Mouse (Mus musculus) hindbrain, embryonic 14.5 days (tissue): ENCODE measurements at regions not wholly inside any gene's neighbourhood (a gene's known extent, or its start where the extent isn't known, plus 50 kb on each side); places are given as distances from the start of the nearest gene placed in this dataset.

Experiments used
- ATAC-seq: fragments of 200-750 bp; cut with Nextera tagmentation; 2 replicates; pipeline ENCODE4 v1.8.0; 2017; ENCODE audit warnings: moderate number of reproducible peaks, mild to moderate bottlenecking, moderate TSS enrichment, moderate library complexity; ENCODE audit not compliant: low FRiP score
- DNase-seq: peaks from one replicate; pipeline ENCODE4 v3.0.0-alpha.2; 2015; ENCODE audit warnings: low spot score
- H3K27ac ChIP-seq: fragments of 300-500 bp; sonication (generic); 2 replicates; pipeline ENCODE4 v1.5.1; 2014; ENCODE audit warnings: mild to moderate bottlenecking, moderate library complexity
- H3K27me3 ChIP-seq: fragments of 300-500 bp; sonication (generic); 2 replicates; pipeline ENCODE4 v1.6.1; 2014; ENCODE audit warnings: mild to moderate bottlenecking, low read length, mixed read lengths; ENCODE audit not compliant: control insufficient read depth, insufficient read depth
- H3K36me3 ChIP-seq: fragments of 300-500 bp; sonication (generic); replicated peaks from 2 replicates; pipeline ENCODE4 v1.6.1; 2014; ENCODE audit not compliant: control insufficient read depth, insufficient read depth
- H3K4me1 ChIP-seq: fragments of 300-500 bp; sonication (generic); replicated peaks from 2 replicates; pipeline ENCODE4 v1.6.1; 2014; ENCODE audit warnings: antibody characterized with exemption, low read length, mixed read lengths; ENCODE audit not compliant: control insufficient read depth, insufficient read depth
- H3K4me2 ChIP-seq: fragments of 300-500 bp; sonication (generic); replicated peaks from 2 replicates; pipeline ENCODE4 v1.6.1; 2014; ENCODE audit warnings: mild to moderate bottlenecking, moderate library complexity
- H3K4me3 ChIP-seq: fragments of 300-500 bp; sonication (generic); replicated peaks from 2 replicates; pipeline ENCODE4 v1.5.1; 2014; ENCODE audit warnings: mild to moderate bottlenecking, low read length
- H3K9ac ChIP-seq: fragments of 300-500 bp; sonication (generic); 2 replicates; pipeline ENCODE4 v1.6.1; 2014
- H3K9me3 ChIP-seq: fragments of 300-500 bp; sonication (generic); 2 replicates; pipeline ENCODE4 v1.6.1; 2016; ENCODE audit warnings: low read length; ENCODE audit not compliant: control insufficient read depth
- WGBS: fragments of 180-500 bp; shearing (Covaris S2); extraction: QIAGEN DNeasy Blood & Tissue Kit; methylation state at CpG from one replicate; pipeline ENCODE4 v1.1.7; 2014; 5-methylcytosine and 5-hydroxymethylcytosine counted together

DNA sequence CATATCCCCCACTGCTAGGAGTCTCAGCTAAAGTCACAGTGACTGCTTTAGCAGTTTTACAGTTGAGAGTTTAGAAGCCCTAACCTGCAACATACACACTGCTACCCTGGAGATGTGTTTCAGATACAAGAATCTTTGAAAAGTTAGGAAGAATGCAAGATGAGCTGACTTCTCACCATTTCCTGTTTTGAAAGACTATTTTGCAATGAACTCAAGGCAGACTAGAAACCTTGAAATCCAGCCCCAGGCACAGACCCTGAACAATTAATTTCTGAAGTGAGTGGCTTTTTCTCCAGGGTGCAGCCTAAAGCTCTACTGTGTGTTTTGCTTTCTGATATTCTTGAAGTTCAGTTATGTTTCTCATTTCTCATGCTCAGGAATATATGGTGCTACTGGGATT, 440.6 kb downstream of the Nebl start:
- Histone ChIP-seq H3K27ac (no peak overlapping the region), H3K27me3 (no peaks in the 10 kb centered on the region), H3K4me1 (no peaks in the 10 kb centered on the region), H3K4me2 (no peak overlapping the region), H3K9me3 (no peaks in the 10 kb centered on the region), H3K9ac (no peak overlapping the region), H3K4me3 (no peak overlapping the region), H3K36me3 (no peaks in the 10 kb centered on the region)
- DNase-seq (no peak), ATAC-seq (no peak)

DNA sequence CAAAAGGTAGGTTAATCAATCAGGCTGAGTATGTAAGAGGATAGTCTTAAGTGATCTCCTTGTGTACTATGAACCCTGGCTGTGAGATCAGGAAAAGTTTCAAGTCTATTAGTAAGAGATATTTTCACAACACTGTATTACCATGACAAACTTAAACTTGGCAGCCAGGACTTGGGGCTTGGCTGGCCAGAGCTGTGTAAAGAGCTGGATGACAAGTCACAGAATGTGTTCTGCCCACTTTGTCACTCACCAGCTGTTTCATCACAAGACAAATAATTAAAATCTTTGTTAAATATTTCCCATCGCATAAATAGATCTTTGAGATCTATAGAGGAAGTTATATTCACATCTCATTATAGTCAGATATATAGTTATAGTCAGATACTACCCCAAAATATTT, 443.7 kb downstream of the Nebl start:
- Histone ChIP-seq H3K27ac (no peak overlapping the region), H3K36me3 (no peaks in the 10 kb centered on the region), H3K9me3 (no peaks in the 10 kb centered on the region), H3K4me1 (no peaks in the 10 kb centered on the region), H3K27me3 (no peaks in the 10 kb centered on the region), H3K4me3 (no peak overlapping the region), H3K9ac (no peak overlapping the region), H3K4me2 (no peak overlapping the region)
- no peak for DNase-seq
- 81% methylated on average over 1 of the region's 1 CpGs for WGBS
- ATAC-seq = no peak

DNA sequence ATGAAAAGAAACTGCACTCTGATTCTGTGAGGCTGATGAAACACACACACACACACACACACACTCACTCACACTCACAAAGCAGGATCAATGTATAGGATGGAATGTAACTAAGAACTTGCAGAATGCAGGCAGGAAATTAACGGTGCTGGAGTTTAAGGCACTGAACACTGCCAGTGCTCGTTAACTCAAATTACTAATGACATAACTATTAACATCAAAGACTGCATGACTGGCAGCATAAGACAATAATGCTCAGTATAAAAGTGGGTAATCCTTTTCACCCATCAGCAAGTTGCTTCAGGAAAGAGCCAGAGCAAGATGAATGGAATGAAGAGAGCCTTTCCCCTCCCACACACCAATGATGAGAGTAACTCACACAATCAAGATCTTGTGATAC, 481.3 kb downstream of the Nebl start:
- H3K36me3 ChIP-seq = no peaks in the 10 kb centered on the region
- WGBS = 72% methylated on average over 2 of the region's 2 CpGs
- H3K27me3 ChIP-seq = no peaks in the 10 kb centered on the region
- H3K9ac ChIP-seq = no peak overlapping the region
- no peak overlapping the region for H3K27ac ChIP-seq
- no peaks in the 10 kb centered on the region for H3K4me1 ChIP-seq
- ATAC-seq (no peak), DNase-seq (no peak)
- no peak overlapping the region for H3K4me2 ChIP-seq
- H3K4me3 ChIP-seq = no peak overlapping the region
- no peaks in the 10 kb centered on the region for H3K9me3 ChIP-seq

DNA sequence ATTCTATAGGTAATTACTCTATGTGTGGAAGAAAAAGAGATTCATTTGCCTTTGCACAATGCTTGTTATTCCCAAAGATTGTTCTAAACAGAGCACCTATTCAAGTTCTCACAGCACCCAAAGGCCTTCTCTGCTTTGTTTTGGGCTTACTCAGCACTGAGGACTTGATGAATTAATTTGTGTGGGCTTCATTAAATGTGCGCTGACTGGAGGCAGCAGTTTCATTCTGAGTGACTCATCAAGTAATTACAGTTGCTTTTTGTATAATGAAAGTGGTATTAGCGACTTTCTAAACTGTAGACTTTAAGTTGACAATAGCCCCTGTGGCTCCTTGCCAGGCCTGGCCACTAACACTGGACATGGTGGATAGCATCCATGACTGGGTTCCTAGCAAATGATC, 485.4 kb downstream of the Nebl start:
- Histone ChIP-seq H3K4me2 (no peak overlapping the region), H3K27me3 (no peaks in the 10 kb centered on the region), H3K9ac (no peak overlapping the region), H3K4me1 (no peaks in the 10 kb centered on the region), H3K27ac (no peak overlapping the region), H3K9me3 (no peaks in the 10 kb centered on the region), H3K4me3 (no peak overlapping the region), H3K36me3 (no peaks in the 10 kb centered on the region)
- no peak for DNase-seq
- no peak for ATAC-seq
- 63% methylated on average over 2 of the region's 2 CpGs for WGBS

DNA sequence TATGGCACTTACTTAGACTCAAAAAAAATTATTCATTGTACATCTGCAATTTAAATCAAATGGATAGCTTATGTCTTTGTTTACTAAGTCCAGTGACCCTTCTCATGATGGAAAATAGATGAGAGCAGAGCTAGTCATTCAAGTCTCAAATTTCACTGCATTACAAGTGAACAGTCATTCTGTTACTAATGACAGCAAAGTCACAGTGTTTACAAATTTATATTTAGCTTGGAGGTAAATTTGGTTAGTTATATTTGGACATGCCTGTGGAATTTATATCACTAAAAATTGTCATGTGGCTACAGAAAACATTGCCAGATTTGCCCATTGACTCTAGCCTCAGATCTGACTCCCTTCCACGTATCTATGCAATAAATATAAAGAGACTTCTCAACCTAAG, 515.7 kb downstream of the Nebl start:
- no peak overlapping the region for H3K27ac ChIP-seq
- WGBS = 83% methylated on average over 1 of the region's 1 CpGs
- H3K4me1 ChIP-seq = no peaks in the 10 kb centered on the region
- no peaks in the 10 kb centered on the region; the same call in 1 of the 2 replicates for H3K9me3 ChIP-seq
- H3K4me2 ChIP-seq = no peak overlapping the region
- DNase-seq (no peak), ATAC-seq (no peak)
- H3K27me3 ChIP-seq = no peaks in the 10 kb centered on the region
- H3K36me3 ChIP-seq = no peaks in the 10 kb centered on the region
- H3K4me3 ChIP-seq = no peak overlapping the region
- no peak overlapping the region for H3K9ac ChIP-seq

DNA sequence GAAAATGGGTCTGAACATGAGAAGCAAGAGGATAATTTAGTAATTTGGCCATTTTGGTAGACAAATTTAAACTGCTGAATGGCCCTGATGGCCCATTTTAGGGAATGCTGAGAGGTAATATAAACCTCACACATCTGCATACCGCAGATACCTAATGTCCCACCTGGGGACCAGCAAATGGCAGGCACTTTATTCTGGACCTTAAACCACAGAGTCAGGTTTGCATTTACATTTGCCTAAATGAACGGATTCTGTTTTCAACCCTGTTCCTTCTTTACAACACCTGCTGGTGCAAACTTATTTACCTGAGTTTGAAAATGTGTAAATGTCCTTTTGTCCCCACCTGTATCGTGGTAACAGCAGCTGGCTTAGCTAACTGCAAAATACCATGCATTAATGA, 516.4 kb downstream of the Nebl start:
- Histone ChIP-seq H3K27me3 (no peaks in the 10 kb centered on the region), H3K9ac (no peak overlapping the region), H3K4me2 (no peak overlapping the region), H3K27ac (no peak overlapping the region), H3K9me3 (no peaks in the 10 kb centered on the region; the same call in 1 of the 2 replicates), H3K36me3 (no peaks in the 10 kb centered on the region), H3K4me3 (no peak overlapping the region), H3K4me1 (no peaks in the 10 kb centered on the region)
- DNase-seq (no peak), ATAC-seq (no peak)
- WGBS = 74% methylated on average over 3 of the region's 3 CpGs

DNA sequence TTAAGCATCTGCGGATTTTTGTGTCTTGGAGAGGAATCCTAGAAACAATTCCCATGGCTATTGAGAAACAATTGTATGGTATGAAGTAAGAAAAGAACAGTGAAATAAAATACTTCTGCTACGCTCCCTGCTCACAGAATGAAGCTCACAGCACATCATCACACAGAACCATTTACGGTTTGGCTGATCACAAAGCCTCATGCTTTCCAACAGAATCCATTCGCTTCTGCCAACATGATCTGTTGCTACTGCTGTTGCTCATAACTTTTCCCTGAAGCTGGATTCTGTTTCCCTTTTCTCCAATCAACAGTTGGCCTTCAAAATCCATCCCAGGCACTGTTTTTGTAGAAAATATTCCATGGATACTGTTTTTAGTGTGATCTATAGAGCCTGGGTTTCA, 518.7 kb downstream of the Nebl start:
- H3K27me3 ChIP-seq = no peaks in the 10 kb centered on the region
- no peak overlapping the region for H3K9ac ChIP-seq
- H3K4me1 ChIP-seq = no peaks in the 10 kb centered on the region
- no peak overlapping the region for H3K4me3 ChIP-seq
- H3K4me2 ChIP-seq = no peak overlapping the region
- WGBS = 90% methylated on average over 4 of the region's 4 CpGs
- H3K9me3 ChIP-seq = no peaks in the 10 kb centered on the region
- no peaks in the 10 kb centered on the region for H3K36me3 ChIP-seq
- ATAC-seq (no peak), DNase-seq (no peak)
- H3K27ac ChIP-seq = no peak overlapping the region

DNA sequence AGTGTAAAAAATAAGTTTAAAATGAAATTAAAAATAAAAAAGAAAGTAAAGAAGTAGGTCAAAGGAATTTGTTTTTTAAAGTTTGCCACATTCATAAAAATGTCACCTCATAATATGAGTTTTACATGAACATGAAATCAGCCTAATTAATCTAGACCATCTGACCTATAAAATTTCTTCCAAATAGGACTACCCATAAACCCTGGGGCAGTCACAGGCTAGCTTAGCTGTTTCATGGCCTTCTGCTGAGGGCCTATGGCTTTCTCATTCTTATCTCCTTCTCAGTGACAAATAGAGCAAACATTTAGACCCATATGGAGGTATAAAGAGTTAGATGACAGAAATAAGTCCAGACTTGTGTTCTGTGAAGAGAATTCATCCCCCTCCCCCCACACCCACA, 520.2 kb downstream of the Nebl start:
- Histone ChIP-seq H3K27ac (no peak overlapping the region), H3K27me3 (no peaks in the 10 kb centered on the region), H3K36me3 (no peaks in the 10 kb centered on the region), H3K4me1 (no peaks in the 10 kb centered on the region), H3K4me2 (no peak overlapping the region), H3K9ac (no peak overlapping the region), H3K9me3 (no peaks in the 10 kb centered on the region), H3K4me3 (no peak overlapping the region)
- ATAC-seq = no peak
- no peak for DNase-seq

DNA sequence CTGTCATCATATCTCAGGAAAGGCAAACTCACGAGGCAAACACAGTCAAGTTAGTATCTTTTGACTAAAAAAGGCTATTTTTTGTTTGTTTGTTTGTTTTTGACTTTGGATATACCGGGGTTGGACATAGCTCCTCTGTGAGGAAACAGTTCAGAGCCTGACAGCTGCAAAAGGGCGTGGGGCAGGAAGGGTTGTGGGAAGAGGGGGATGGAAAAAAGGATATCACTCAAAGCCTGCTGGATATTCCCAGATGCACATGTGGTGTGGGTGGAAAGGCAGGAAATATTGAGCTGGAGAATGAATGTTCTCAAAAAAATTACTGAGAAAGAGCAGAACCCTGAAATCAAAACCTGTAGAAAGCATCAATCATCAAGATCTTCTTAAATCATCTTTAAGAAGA, 537.7 kb downstream of the Nebl start:
- Histone ChIP-seq H3K9ac (no peak overlapping the region), H3K36me3 (no peaks in the 10 kb centered on the region), H3K27me3 (no peaks in the 10 kb centered on the region), H3K4me3 (no peak overlapping the region), H3K9me3 (no peaks in the 10 kb centered on the region), H3K4me1 (no peaks in the 10 kb centered on the region), H3K4me2 (no peak overlapping the region), H3K27ac (no peak overlapping the region)
- no peak for ATAC-seq
- DNase-seq = no peak
- 64% methylated on average over 3 of the region's 3 CpGs for WGBS

DNA sequence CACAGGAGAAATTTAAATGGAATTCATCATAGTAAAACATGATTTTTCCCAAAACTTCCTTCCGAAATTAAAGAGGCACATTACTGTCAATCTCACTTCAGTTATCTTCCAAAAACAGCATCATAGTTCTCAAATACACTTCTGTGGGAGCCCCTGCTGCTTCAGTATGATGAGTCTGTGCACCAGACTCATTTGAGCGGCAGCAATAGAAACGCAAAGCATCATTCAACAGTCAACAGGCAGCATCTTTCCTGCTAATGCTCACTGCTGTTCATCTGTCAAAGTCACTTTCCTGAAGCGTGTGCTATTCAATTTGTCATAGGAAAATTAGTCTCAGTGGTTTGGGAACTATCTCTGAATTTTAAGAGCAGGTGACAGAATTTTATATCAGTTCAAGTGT, 542.1 kb downstream of the Nebl start:
- DNase-seq (no peak), ATAC-seq (no peak)
- Histone ChIP-seq H3K9me3 (no peaks in the 10 kb centered on the region), H3K27me3 (no peaks in the 10 kb centered on the region), H3K27ac (no peak overlapping the region), H3K4me2 (no peak overlapping the region), H3K9ac (no peak overlapping the region), H3K4me1 (no peaks in the 10 kb centered on the region), H3K4me3 (no peak overlapping the region), H3K36me3 (no peaks in the 10 kb centered on the region)
- WGBS = 79% methylated on average over 4 of the region's 4 CpGs
